Mouse (Mus musculus): ENCODE measurements around the gene Pcdh15.

Pcdh15 gene

DNA sequence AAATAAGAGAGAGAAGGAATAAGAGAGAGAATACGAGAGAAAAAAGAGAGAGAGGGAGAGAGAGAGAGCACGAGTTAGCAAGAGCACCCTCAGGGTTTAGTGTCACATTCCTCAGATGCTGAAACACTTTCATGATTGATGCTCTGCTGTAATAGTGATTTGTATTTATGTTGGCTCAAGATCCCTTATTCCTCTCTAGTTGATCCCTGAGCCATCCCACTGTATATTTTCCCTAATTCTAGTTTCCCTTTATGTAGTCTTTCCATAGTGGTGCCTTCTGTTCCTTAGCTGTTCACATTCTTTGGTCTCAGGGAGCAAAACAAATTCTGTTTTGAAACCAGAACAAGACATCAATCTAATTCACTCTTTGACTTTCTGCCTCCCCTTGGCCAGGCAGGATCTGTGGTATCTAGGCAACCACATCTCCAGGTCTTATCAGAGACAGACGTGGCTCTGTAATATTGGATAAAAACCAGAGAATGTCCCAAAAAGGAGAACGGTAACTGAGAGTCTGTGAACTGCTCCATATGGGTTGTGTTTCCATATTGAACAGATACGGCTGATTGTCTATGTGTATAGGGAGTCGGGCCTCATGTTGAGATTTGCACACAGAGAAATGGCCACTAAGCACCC, 1170.6 kb downstream of the Pcdh15 start:
- no peak for DNase-seq (ENCODE audit: extremely low read depth, low read depth, low spot score)

DNA sequence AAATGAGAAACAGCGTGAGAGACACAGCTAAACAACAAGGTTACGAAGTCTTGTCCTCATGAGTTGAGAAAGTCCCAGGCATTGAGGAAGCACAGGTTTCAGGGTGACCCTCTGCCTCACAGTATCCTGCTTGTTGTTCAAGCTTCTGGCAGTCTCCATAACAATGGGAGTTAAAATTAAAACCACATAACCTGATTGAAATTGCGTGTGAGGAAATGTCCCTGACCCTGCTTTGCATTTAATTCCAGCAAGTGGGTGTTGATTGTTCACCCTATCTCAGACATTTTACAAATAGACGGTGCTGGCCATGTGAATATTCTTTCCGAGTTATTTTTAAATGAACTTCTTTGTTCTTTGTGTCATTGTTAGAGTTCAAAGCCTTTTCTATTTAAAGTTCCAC, 1171.8 kb downstream of the Pcdh15 start:
- DNase-seq (ENCODE audit: extremely low read depth, low read depth, low spot score) = no peak

DNA sequence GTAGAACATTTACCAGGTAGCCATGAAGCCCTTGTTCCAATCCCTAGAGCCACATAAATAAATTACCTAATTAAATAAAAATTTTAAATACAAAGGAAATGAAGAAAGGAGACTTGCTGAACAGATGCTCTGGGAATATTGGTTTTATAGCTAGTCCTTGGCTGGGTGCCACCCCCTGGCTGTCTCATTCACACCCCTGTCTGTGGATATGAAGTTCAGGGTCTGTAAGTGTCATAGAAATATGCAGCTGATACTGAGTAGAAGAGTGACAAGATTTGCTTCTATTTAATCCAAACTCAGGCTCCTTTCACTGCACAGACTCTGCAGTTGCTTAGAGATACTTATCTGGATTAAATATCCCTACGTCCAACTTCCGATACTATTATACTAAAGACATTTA, 1205.0 kb downstream of the Pcdh15 start:
- DNase-seq (ENCODE audit: extremely low read depth, low read depth, low spot score) = no peak

DNA sequence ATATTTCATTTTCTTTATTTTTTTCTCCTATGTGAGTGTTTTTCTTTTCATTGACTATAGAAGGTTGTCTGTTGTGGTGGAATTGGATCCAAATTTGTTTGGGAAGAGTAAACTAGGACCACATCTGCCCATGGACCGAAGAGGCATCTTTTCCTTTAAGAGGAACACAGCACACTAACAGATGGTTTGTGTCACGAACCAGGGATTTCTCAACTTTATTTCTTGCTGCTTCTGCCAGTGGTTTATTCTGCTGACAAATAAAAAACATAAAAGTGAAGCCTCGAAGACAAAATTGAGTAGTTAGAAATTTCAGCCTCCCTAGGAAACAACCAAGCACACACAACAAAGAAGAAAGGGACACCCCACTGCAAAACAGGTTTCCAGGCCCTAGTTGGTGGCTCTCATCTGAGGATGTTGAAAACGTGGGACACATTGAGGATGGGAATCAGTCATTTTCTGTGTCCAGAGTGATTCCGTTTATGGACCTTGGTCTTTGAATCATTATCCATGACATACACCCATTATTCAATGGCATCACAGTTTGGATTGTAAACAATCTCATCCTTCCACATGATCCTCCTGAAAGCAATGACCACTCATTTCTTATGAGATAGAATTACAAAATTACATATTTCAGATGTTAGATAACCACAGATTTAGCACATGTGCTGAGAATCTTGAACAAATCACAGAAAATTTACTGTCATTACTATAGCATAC, 1206.5 kb downstream of the Pcdh15 start:
- DNase-seq (ENCODE audit: extremely low read depth, low read depth, low spot score) = no peak

DNA sequence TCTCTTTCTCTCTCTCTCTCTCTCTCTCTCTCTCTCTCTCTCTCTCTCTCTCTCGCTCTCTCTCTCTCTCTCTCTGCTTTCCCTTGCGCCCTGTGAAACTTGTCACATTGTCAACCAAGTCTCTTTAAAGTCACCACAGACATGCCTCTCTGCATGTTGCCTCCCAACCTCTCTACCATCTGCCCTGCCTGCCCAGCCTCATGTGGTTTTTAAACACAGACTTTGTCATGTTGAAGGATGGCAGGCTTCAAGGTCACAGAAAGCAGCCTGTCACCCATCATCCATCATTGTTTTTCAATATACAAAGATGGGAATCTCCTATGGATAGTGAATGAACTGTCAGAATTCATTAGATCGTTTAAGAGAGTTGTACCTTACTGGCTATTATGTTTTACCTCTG, 1207.9 kb downstream of the Pcdh15 start:
- DNase-seq (ENCODE audit: extremely low read depth, low read depth, low spot score) = no peak

DNA sequence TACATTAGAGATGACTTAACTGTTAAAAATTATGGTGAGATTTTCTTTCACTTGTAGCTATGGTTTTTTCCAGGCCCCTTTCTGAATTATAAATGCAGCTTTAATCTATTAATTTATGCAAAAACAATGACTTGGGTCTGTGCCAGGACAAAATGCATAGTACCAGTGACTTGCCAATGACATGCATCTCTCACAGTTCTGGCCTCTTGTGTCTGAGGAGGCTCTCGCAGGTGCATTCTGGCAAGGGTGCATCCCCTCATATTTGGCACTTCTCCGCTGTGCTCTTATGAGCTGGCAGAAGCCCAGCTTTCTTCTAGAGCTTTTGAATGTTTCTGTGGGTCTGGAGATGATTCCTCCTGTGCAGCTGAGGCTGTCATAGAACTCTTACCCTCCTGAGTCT, 1216.9 kb downstream of the Pcdh15 start:
- DNase-seq (ENCODE audit: extremely low read depth, low read depth, low spot score) = no peak

DNA sequence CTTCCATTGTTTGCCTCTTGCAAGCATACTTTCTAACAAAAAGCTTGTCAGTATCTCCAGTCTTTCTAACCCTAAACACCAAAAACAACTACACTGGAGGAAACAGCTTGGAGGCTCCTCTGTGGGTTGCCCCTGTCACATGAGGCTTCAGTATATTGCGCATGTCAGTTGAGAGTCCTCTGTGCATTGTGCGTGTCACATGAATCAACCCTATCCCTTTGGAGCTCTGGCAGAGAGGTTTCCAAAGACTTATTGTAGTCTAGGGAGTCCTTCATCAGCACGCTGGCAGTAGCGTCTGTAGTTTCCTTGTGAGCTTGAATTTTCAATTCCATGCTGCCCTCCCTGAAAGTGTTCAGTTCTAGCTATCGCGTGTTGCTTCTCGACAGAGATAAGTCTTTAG, 1236.3 kb downstream of the Pcdh15 start:
- DNase-seq (ENCODE audit: extremely low read depth, low read depth, low spot score) = no peak

DNA sequence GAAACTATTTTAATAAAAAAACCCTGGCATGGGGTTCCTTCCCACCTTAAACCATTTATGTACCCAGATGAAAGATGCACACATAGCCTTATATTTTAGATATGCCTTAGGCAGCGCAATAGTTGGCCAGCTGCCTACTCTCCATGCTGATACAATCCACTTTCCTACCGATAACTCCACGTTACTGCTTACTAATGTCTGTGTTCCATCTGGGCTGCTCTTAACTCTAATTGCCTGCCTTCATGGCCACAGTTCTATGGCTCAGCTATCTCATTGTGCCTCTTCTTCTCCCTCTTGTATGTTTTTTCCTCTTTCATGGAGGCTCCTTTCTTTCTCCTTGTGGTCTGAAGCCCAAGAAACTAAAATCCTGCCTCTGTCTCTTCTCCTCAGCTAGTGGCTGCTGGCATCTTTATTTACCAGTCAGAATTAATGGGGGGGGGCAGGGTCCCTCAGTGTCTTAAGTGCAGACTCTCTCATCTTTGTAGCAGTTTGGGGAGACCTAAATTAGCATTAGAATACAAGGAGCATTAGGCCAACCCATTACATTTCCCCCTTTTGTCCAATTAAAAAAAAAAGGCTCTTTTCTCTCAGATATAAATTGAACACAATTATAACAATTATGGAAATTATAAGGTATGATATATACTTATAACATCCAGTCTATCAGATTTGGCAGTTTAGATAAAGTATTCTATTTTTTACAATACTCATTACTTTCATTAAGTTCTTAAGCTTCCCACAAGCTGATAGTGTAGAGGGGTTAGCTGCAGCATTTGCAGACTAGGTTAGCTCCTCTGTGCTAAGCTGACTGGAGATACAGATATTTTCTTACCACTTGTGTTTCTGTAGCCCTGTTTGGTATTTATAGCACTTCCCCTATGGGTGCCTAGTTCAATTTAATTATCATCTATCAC, 1240.4 kb downstream of the Pcdh15 start:
- no peak for DNase-seq (ENCODE audit: extremely low read depth, low read depth, low spot score)

DNA sequence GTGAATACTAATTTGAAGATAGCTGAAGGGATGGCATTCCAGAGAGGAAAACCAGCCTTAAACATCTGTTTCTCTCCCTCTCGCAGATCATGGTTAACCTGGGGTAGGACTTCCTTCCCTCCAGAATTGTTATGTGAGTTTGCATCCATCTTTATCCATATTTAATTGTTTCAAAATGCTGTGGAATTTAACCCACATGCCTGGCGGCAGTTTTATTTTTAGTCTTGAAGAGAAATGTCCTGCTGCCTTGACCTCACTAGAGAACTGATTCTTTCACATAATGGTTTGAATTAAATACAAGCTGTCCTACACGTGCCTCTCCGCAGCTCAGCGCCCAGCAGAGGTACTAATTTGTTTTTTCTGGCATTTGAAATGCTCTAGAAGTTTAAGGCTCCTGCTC, 1260.4 kb downstream of the Pcdh15 start:
- DNase-seq (ENCODE audit: extremely low read depth, low read depth, low spot score) = no peak

DNA sequence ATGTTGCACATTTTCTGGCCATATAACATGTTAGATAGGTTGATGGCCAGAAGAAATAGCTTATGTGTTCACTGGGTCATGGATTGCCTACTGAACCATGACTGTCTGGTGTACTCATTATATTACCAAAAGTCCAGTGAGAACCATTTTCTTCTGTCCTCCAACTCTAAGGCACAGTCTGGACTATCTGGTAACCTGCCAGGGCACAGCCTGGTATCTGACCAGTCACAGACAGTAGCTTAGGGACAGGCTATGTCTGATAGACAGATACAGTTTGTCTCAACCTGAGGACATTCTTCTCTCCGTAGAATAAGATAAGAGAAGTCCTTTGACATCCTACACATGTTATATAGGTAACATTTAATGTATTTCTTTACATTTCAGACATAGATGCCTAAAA, 1279.6 kb downstream of the Pcdh15 start:
- DNase-seq (ENCODE audit: extremely low read depth, low read depth, low spot score) = no peak

DNA sequence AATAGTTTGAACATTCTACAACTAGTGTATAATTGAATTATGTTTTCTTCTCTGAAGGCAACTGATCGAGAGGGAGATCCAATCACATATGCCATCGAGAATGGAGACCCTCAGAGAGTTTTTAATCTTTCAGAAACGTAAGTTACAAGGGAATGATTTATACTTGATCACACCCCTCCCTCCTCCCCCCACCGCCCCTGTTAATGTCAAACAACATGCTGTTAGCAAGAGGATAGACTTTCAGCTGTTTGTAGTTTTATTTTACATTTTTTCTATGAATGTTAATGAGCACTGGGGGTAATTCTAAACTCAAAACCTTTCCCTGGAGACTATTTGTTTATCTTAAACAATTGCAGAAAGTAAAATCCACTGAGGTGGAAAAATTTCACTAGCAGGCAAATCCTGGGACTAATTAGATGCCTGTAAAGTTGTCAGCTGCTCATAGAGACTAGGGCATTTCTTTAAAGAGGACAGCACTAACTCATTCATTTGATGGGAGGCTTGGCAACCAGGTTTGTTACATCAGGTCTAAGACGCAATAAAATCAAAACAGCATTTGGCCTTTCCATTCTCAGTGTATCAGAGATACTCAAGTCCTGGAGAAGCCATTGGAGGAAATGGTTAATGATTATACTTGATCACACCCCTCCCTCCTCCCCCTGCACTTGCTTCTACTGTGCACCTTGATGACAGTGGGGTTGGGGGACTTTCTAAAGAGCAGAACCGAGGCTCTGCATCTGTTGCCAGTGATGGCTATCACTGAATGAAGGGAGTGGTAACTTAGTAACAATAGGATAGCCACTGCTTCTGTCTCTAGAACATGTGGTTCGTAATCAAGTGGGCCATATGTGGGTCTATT, 1280.4 kb downstream of the Pcdh15 start:
- no peak for DNase-seq (ENCODE audit: extremely low read depth, low read depth, low spot score)

DNA sequence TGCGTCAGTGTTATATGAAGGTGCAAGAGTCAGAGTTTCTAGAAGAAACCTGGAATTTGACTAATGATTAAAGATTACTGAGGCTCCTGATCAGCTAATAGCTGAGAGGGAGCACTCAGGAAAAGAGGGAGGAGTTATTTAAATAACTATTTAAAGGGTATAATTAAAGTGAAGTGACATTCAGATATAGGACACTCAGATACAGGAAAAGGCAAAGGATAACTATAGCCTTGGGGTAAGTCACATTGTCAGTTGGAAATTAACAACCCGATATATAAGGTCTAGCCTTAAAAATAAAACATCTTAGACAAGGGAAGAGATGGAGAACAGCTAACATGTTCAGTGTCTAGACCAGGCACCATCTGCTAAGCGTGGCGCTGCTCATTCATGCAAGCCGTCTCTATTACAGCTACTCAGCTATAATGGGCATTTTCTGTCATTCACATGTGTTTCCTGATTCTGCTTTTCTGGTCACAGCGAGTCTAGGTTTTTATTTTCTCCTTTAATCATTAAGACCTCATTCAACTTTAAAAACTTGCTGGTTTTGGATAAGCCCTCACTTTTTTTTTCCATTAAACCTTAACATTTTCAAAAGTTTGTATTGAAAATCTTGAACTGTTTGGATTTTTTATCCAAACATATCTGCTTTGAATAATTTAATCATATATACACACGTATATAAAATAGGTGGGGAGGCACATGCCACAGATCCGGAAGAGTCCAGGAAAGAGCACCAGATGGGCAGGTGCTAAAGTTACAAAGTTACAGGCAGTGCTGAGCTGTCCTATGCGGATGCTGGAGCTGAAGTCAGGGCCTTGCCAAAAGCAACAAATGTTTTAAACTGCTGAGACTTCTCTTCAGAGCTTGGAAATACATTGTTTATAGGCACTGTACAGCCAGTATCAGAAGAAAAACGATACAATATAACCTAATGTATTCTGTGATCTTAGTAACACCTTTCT, 1288.7 kb downstream of the Pcdh15 start:
- DNase-seq (ENCODE audit: extremely low read depth, low read depth, low spot score) = no peak

DNA sequence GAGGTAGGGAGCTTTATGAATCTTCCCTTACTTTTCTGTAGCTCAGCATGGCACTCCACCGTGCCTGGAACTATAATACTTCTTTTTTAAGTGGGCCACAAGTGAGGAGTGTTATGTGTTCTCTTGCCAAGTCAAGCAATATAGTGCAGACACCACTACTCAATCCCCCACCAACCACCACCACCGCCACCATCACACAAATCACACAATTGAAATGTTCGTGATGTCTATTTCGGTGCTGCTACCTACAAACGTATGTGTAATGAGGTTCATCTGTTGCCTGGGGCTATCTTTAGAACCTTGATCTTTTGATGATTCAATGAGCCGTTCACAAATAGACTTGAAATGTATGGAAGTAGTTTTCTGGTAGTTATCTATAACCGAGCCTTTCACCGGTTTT, 1304.0 kb downstream of the Pcdh15 start:
- DNase-seq (ENCODE audit: extremely low read depth, low read depth, low spot score) = no peak

DNA sequence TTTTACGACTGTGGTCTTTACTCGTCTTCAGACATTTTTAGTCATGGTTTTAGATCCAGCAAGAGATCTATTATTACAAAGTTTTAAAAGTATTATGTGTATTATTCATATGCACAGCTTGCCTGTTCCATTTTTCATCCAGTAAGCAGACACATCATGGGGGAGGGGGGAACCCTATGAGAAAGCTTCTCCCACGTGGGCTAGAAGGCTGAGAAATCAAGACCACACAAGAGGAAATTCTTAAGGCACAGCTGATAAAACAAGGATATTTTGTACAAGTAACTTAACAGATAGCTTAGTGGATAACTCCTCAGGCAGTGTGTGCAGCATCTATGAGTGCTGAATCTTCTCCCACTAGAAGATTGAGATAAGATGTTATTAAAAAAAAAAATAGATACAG, 1314.9 kb downstream of the Pcdh15 start:
- no peak for DNase-seq (ENCODE audit: extremely low read depth, low read depth, low spot score)

DNA sequence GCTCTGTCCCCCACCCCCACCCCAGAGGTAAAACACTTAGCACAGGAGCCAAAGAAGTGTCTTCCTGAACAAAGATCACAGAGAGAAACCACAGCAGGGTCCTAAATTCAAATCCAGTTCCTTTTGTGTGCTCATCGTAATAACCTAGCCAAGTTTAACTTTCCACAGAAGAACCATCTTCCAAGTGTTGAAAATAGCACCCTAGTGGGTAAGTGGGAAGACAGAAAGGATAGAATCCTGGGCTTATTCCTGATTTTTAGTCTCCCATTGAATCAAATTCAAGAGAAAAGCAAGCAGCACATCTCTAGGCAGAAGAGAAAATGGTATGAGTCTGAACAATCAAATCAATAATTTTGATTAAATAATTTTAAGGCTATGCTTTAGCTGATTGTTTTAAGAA, 1315.8 kb downstream of the Pcdh15 start:
- no peak for DNase-seq (ENCODE audit: extremely low read depth, low read depth, low spot score)

DNA sequence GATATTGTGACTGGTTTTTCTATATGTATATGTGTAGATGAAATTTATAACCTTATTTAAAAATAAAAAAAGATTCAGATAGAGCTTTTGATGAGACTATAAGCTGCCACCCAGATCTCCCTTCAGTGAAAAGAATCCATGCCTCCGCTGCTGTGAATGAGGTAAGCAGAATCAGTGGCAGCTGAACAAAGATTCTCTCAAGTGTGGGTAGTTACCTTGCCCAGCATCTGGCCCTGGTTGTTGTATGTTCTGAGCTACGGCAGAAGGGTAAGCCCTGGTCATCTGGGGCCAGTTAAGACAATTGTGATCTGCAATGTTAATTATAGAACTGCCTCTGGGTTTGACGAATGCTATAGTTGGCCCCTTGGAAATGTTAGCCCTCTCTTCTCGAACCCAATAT, 1316.2 kb downstream of the Pcdh15 start:
- no peak for DNase-seq (ENCODE audit: extremely low read depth, low read depth, low spot score)

DNA sequence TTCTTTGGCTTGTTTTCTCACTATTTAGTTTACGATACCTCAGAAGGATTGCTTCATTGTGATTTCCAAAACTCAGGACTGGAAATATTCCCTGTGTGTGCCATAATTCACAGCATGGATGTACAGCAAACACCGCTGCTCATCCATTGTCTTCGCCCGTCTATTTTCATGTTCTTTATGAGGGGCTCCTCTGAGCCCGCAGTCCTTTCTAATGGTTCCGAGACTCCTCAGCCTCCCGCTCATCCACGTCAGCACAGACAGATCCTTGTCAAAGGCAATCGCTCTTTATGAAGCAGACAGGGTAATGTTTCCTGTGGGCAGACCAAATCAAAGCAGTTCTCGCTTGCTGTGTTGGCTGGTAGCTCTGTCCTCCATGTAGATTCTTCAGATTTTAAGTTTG, 1316.8 kb downstream of the Pcdh15 start:
- no peak for DNase-seq (ENCODE audit: extremely low read depth, low read depth, low spot score)

DNA sequence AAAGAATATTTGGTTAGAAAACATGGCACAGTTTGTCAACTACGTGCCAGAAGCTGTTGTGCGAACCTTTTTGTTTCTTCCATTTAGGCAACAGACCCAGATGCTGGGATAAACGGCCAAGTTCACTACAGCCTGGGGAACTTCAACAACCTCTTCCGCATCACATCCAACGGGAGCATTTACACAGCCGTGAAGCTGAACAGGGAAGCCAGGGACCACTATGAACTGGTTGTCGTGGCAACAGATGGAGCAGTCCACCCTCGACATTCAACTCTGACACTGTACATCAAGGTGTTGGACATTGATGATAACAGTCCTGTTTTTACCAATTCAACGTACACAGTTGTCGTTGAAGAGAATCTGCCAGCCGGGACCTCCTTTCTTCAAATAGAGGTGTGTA, 1350.9 kb downstream of the Pcdh15 start:
- no peak for DNase-seq (ENCODE audit: extremely low read depth, low read depth, low spot score)

DNA sequence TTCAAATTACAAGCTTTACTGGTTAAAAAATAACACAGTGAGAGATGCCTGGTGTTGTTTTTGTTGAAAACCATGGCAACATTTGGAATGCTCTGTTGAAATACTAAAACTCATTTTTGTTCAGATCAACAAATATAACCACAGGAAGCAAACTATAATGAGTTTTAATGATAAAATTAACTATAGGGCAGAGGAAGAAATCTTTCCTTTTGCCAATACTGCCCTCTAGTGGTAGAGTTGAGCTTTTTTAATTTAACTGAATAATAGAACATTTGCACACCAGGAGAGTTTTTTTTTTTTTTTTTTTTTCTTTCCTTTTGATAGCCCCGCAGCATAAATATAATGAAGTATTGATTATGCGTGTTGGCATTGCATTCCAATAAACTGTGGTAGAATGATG, 1364.8 kb downstream of the Pcdh15 start:
- DNase-seq (ENCODE audit: extremely low read depth, low read depth, low spot score) = no peak

DNA sequence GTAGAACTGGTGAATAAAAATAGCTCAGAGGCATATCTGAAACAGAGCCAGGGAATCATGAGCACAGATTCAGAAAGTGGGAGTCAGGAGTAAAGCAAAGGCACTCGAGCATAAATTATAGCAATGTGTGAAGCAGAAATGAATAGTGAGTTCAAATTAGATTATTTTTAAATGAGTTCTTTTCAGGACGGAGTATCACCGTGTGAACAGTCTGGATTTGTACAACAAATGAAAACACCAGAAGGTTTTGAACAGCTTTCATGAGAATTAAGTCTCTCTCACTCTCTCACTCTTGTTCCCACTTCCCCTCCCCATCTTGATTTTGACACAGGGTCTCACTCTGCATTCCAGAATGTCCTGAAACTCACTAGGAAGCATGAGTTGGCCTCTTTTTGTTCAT, 1381.6 kb downstream of the Pcdh15 start:
- no peak for DNase-seq (ENCODE audit: extremely low read depth, low read depth, low spot score)

All from fat pad, adult 2 months (tissue).